Mouse (Mus musculus) spleen, adult 10 weeks (tissue): ENCODE measurements around the gene Ctdspl2. TPM values are rescaled to one million over a fixed set of nuclear protein-coding genes. Genes with fewer than 3 reads are reported as not detected.

Experiments used
- polyA plus RNA-seq: library from polyadenylated mRNA; stranded (reverse); fragments of 350-450 nt; fragmentation: Illumina TruSeq; extraction: RNeasy Lipid Tissue Mini Kit (QIAGEN cat#74804); gene quantifications from one replicate; pipeline ENCODE4 v1.2.3, GENCODE M21; 2015; ENCODE audit warnings: low replicate concordance; ENCODE audit not compliant: insufficient read depth

The Ctdspl2 gene
- polyA plus RNA-seq = 39.7 TPM

GRCm38 (mm10) chr2:121955765-121956223, at the start of gene Ctdspl2, which contains the start of gene Mageb3:
Gene Ctdspl2 (plus strand): TSS chr2:121956001.
Gene Mageb3 (minus strand): TSS chr2:121956092.

GRCm38 (mm10) chr2:122027862-122028755, 72.3 kb downstream of the Ctdspl2 start, which contains the start of gene Eif3j1:
Gene Eif3j1 (plus strand): TSS chr2:122028546.

Other genes starting within 250 kb of the Ctdspl2 start
- 3.1 TPM for gene Frmd5, start 148.9 kb upstream of the Ctdspl2 start, polyA plus RNA-seq
- gene Casc4, start 89.0 kb upstream of the Ctdspl2 start, polyA plus RNA-seq = 10.1 TPM
- gene Mageb3, start 91 bp downstream of the Ctdspl2 start, polyA plus RNA-seq = not detected
- gene Eif3j1, start 72.5 kb downstream of the Ctdspl2 start, polyA plus RNA-seq = 26.1 TPM
- gene Spg11, start 162.4 kb downstream of the Ctdspl2 start, polyA plus RNA-seq = 15.0 TPM
- 6,371 TPM for gene B2m, start 191.7 kb downstream of the Ctdspl2 start, polyA plus RNA-seq
- 0.18 TPM for gene Trim69, start 204.7 kb downstream of the Ctdspl2 start, polyA plus RNA-seq
- gene Patl2, start 230.2 kb downstream of the Ctdspl2 start, polyA plus RNA-seq = 0.21 TPM
- gene Terb2, start 230.3 kb downstream of the Ctdspl2 start, polyA plus RNA-seq = not detected